Mouse (Mus musculus) forebrain, embryonic 15.5 days (tissue): ENCODE results near the gene Prkg1. TPM values are rescaled to one million over a fixed set of nuclear protein-coding genes. Genes with fewer than 3 reads are reported as not detected.
"Not testable (repeated sequence)": the region's sequence is repeated elsewhere in the genome, so short reads cannot be mapped to it uniquely, and the experiment has no call there.

Experiments
- ATAC-seq: fragments of 200-750 bp; cut with Nextera tagmentation; replicated peaks from 2 replicates; pipeline ENCODE4 v1.8.0; 2017; ENCODE audit warnings: mild to moderate bottlenecking, moderate TSS enrichment, moderate library complexity
- H3K27ac ChIP-seq: fragments of 300-500 bp; sonication (generic); replicated peaks from 2 replicates; pipeline ENCODE4 v1.5.1; 2015; ENCODE audit warnings: mild to moderate bottlenecking, inconsistent platforms
- H3K27me3 ChIP-seq: fragments of 300-500 bp; sonication (generic); 2 replicates; pipeline ENCODE4 v1.6.1; 2015; ENCODE audit warnings: inconsistent platforms
- H3K36me3 ChIP-seq: fragments of 300-500 bp; sonication (generic); 2 replicates; pipeline ENCODE4 v1.6.1; 2015; ENCODE audit warnings: mild to moderate bottlenecking, inconsistent platforms
- H3K4me1 ChIP-seq: fragments of 300-500 bp; sonication (generic); 2 replicates; pipeline ENCODE4 v1.6.1; 2015; ENCODE audit warnings: inconsistent platforms
- H3K4me2 ChIP-seq: fragments of 300-500 bp; sonication (generic); replicated peaks from 2 replicates; pipeline ENCODE4 v1.6.1; 2015; ENCODE audit warnings: mild to moderate bottlenecking, inconsistent platforms
- H3K4me3 ChIP-seq: fragments of 300-500 bp; sonication (generic); 2 replicates; pipeline ENCODE4 v1.5.1; 2015; ENCODE audit warnings: mild to moderate bottlenecking, inconsistent platforms
- H3K9ac ChIP-seq: fragments of 300-500 bp; sonication (generic); replicated peaks from 2 replicates; pipeline ENCODE4 v1.6.1; 2015; ENCODE audit warnings: mild to moderate bottlenecking, inconsistent platforms
- H3K9me3 ChIP-seq: fragments of 300-500 bp; sonication (generic); 2 replicates; pipeline ENCODE4 v1.6.1; 2016; ENCODE audit warnings: inconsistent platforms
- WGBS: fragments of 180-500 bp; shearing (Covaris S2); methylation state at CpG from one replicate; pipeline ENCODE4 v1.1.7; 2015; ENCODE audit warnings: mixed read lengths; 5-methylcytosine and 5-hydroxymethylcytosine counted together
- polyA plus RNA-seq: library from polyadenylated mRNA; unstranded; fragments of >200 nt; fragmentation: Nextera tagmentation; extraction: Ambion mirVana; gene quantifications from 2 replicates; pipeline ENCODE4 v1.2.1, GENCODE M21; 2015

Gene Prkg1
- polyA plus RNA-seq, 1 experiment from 2014 or later = 2.2 TPM

DNA sequence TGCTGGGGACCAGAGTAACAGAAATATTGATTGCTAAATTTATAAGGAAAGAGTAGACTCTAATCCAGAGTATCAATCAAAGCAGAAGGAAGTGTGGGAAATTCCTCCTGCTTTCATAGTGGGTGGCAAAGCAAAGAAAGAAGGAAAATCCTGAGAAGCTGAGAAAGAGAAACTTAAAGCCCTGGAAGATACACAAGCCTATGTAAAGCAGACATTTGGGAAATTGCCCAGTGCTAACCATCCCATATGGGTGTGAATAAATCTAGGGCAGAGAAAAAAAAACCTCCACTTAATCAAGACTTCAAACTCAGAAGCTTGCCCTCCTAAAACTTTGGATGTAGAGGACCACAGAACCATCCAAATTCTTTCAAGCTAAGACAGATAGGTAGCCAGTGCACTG is 532.4 kb downstream of the Prkg1 start:
- no peaks in the 10 kb centered on the region for H3K27me3 ChIP-seq
- H3K4me2 ChIP-seq = no peak overlapping the region
- no peak for ATAC-seq
- no peaks in the 10 kb centered on the region for H3K4me1 ChIP-seq
- H3K27ac ChIP-seq = no peak overlapping the region
- no peak overlapping the region for H3K4me3 ChIP-seq
- no peak overlapping the region for H3K9ac ChIP-seq
- H3K36me3 ChIP-seq = no peaks in the 10 kb centered on the region
- H3K9me3 ChIP-seq = no peaks in the 10 kb centered on the region

DNA sequence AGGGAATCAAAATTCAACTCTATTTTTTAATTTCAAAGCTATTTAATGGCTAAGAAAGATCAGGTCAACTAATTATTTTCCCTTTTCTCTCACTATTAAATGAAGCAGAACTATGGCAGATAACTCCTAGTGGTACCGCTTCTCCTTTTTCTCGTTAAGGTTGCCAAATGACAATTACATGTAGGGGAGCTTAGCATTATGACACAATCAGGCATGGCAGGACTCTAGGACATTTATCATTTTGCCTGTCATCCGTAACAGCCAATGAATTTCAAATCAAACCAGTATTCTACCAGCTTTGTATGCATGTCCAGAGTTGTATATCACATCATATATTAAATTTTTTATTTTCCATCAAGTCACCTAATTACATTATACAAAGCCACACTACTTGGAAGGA is 536.4 kb downstream of the Prkg1 start:
- Histone ChIP-seq H3K9me3 (no peaks in the 10 kb centered on the region), H3K27me3 (no peaks in the 10 kb centered on the region), H3K36me3 (no peaks in the 10 kb centered on the region), H3K4me2 (no peak overlapping the region), H3K4me3 (no peak overlapping the region), H3K9ac (no peak overlapping the region), H3K4me1 (no peaks in the 10 kb centered on the region), H3K27ac (no peak overlapping the region)
- WGBS = 50% methylated on average over 3 of the region's 3 CpGs
- no peak for ATAC-seq

DNA sequence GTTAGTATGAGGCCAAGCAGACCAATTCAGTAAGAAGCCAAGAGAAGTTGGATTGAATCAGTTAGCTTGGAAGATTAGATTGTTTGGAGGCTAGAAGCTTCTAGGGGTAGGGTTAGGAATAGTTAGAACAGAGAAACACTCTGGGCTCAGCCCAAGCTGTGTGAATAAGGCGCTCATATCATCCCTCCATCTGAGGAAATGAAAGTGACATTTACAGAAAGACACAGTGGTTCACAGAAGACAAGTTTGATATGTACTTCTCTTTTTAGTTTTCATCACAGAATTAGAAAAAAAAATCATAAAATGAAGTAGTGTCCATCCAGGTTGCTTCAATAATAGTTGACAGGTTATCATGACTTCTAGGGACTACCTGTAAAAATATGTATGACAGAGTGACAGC is 541.4 kb downstream of the Prkg1 start:
- ATAC-seq = no peak
- Histone ChIP-seq H3K27ac (no peak overlapping the region), H3K9me3 (no peaks in the 10 kb centered on the region), H3K4me1 (no peaks in the 10 kb centered on the region), H3K4me2 (no peak overlapping the region), H3K36me3 (no peaks in the 10 kb centered on the region), H3K4me3 (no peak overlapping the region), H3K9ac (no peak overlapping the region), H3K27me3 (no peaks in the 10 kb centered on the region)
- 97% methylated on average over 1 of the region's 1 CpGs for WGBS

DNA sequence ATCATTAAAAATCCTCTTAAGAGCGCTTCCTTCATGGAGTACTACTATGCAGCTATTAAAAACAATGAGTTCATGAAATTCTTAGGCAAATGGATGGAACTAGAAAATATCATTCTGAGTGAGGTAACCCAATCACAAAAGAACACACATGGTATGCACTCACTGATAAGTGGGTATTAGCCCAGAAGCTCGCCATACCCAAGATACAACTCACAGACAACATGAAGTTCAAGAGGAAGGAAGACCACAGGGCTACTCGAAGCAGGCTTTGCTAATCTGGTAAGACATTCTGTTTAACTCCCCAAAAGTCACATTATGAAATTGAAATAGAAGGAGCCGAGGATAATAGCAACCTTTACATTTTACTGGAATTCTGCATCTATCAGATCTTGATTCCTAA is 545.6 kb downstream of the Prkg1 start:
- H3K27me3 ChIP-seq, H3K9ac ChIP-seq, ATAC-seq, H3K4me2 ChIP-seq, H3K4me1 ChIP-seq, H3K4me3 ChIP-seq, H3K9me3 ChIP-seq, H3K27ac ChIP-seq, H3K36me3 ChIP-seq: not testable (repeated sequence)
- 93% methylated on average over 4 of the region's 4 CpGs for whole genome bisulfite sequencing

DNA sequence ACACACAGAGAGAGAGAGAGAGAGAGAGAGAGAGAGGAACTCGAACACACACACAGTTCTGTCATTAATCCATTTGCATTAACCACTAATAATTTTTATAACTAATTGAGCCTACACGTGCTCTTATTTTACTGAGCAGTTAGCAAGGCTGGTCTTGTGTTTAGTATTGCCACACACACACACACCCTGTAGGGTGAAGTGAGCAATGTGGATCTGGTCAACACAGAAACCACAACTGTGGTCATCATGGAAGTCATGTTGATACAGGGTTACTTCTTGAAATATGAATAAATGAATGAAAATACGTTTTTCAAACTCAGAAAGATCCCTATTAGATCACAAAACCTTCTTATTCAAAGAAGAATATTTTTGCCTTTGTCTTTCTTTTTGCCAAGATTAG is 554.0 kb downstream of the Prkg1 start:
- WGBS = 77% methylated on average over 3 of the region's 3 CpGs
- Histone ChIP-seq H3K27ac (no peak overlapping the region), H3K9ac (no peak overlapping the region), H3K4me3 (no peak overlapping the region), H3K4me1 (no peaks in the 10 kb centered on the region), H3K27me3 (no peaks in the 10 kb centered on the region), H3K9me3 (no peaks in the 10 kb centered on the region), H3K36me3 (no peaks in the 10 kb centered on the region), H3K4me2 (no peak overlapping the region)
- no peak for ATAC-seq

DNA sequence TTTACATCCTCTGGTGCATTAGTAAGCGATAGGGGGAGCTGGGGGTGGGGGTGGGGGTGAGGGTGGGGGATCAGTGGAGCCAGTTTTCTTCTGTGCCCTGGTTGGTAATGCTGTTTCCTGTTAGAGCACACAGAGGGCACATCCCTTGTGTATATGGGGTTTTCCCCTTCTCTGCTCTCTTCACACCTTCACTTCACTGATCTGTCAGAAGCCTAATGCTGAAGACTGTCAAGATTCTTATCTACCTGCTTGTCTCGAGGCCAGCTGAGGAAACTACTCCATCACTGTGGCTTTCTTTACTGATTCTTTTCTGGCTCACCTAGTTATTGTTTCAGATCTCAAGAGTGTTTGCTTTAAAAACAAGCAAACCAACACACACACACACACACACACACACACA is 554.4 kb downstream of the Prkg1 start:
- no peak overlapping the region for H3K4me2 ChIP-seq
- no peak for ATAC-seq
- H3K27ac ChIP-seq = no peak overlapping the region
- no peaks in the 10 kb centered on the region for H3K4me1 ChIP-seq
- WGBS = 43% methylated on average over 2 of the region's 2 CpGs
- H3K27me3 ChIP-seq = no peaks in the 10 kb centered on the region
- no peaks in the 10 kb centered on the region for H3K36me3 ChIP-seq
- no peak overlapping the region for H3K4me3 ChIP-seq
- no peaks in the 10 kb centered on the region for H3K9me3 ChIP-seq
- H3K9ac ChIP-seq = no peak overlapping the region

DNA sequence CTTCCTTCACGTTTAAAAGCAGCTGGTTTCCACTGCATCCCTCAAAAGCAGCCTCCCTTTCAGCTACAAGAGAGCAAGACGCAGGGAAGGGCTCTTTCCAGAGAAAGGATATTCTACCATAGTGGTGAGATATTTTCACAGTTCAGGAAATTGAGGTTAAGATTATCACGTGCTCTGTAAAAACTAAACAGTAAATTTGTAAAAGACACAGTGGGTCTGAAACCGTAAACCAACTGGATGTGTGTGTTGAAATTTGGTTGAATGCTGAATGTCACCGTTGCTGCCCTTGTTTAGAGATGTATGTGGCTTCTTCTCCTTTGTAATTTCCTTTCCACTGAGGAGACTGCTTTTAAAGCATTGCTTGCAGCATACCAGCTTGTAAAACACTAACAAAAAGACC is 565.2 kb downstream of the Prkg1 start:
- no peaks in the 10 kb centered on the region for H3K9me3 ChIP-seq
- no peak overlapping the region for H3K27ac ChIP-seq
- no peaks in the 10 kb centered on the region for H3K36me3 ChIP-seq
- no peak for ATAC-seq
- H3K4me1 ChIP-seq = no peaks in the 10 kb centered on the region
- H3K9ac ChIP-seq = no peak overlapping the region
- no peak overlapping the region for H3K4me3 ChIP-seq
- H3K27me3 ChIP-seq = no peaks in the 10 kb centered on the region
- H3K4me2 ChIP-seq = no peak overlapping the region
- WGBS = 48% methylated on average over 5 of the region's 5 CpGs

DNA sequence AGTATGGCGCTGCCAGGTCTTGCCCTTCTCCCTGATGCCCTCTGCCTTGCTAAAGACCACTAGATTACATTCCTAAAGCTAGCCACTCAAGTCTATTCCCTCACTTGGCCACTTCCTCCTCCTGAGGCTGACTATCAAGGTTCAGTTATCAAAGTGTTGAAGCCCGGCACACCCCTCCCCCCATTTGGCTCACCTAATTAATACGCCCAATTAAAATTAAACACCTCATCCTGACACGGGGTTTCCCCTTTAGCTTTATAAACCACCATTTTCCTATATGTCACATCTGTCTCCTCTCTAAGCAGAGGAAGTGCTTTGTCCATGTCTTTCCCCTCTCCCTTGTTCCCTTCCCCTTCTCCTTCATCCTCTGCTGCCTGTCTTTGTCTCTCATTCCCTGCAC is 566.4 kb downstream of the Prkg1 start:
- no peaks in the 10 kb centered on the region for H3K9me3 ChIP-seq
- ATAC-seq = no peak
- no peaks in the 10 kb centered on the region for H3K4me1 ChIP-seq
- no peak overlapping the region for H3K9ac ChIP-seq
- H3K4me2 ChIP-seq = no peak overlapping the region
- 47% methylated on average over 4 of the region's 4 CpGs for WGBS
- H3K27ac ChIP-seq = no peak overlapping the region
- H3K36me3 ChIP-seq = no peaks in the 10 kb centered on the region
- no peaks in the 10 kb centered on the region for H3K27me3 ChIP-seq
- no peak overlapping the region for H3K4me3 ChIP-seq

DNA sequence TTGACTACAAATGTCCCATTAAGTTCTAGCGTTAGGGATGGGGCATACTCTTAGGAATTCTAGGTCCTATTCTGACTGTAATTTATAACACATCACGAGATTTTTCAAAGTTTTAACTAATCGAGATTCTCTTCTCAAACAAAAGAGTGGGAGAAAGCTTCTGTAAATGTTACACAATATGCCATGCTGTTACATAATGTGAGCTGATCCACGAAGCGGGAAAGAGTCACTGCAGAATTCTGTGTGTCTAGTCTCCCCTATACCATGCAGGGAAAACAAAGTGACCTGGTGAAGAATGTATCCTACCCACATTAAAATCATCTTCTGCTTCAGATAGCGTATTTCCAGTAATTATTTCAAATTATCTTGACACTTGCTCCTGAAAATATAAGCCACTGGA is 567.8 kb downstream of the Prkg1 start:
- Histone ChIP-seq H3K9me3 (no peaks in the 10 kb centered on the region), H3K9ac (no peak overlapping the region), H3K27ac (no peak overlapping the region), H3K36me3 (no peaks in the 10 kb centered on the region), H3K4me1 (no peaks in the 10 kb centered on the region), H3K4me2 (no peak overlapping the region), H3K27me3 (no peaks in the 10 kb centered on the region), H3K4me3 (no peak overlapping the region)
- WGBS = 63% methylated on average over 6 of the region's 6 CpGs
- no peak for ATAC-seq

DNA sequence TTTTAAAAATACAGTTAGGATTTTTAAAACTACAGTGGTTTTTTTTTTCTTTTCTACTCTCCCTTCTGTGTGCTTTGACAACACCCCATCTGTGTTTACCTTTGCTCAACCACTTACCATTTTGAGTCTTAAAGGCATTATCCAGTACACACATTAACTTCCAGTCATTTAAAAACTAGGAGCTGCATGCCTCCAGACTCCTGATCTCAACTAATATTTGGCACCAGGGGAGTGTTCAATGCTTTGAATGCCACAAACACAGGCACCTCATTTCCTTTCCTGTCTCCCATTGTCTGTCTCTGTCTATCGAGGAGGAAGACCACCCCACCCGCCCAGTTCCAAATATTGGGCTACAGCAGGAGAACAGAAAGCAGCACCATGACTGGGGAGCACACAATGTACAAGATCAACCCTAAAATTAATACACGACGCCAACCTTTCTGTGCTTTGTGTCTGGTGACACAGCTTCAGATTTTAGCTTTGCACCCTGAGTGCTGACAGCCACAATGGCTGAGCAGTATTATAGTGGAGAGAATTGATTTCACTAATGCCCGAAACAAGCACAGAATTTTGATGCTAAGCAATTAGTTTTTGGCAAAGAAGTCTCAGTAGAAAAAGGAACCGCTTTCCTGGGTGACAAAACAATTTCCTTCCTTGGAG is 576.1 kb downstream of the Prkg1 start:
- H3K36me3 ChIP-seq = no peaks in the 10 kb centered on the region
- no peaks in the 10 kb centered on the region for H3K9me3 ChIP-seq
- ATAC-seq = peak; percentile 73
- H3K4me2 ChIP-seq = no peak overlapping the region
- WGBS = 49% methylated on average over 6 of the region's 6 CpGs
- H3K9ac ChIP-seq = no peak overlapping the region
- H3K4me1 ChIP-seq = peaks cover 4% of the 10 kb centered on the region
- no peak overlapping the region for H3K4me3 ChIP-seq
- no peaks in the 10 kb centered on the region for H3K27me3 ChIP-seq
- peak overlapping the region; percentile 28; the same call in 1 of the 2 replicates for H3K27ac ChIP-seq

DNA sequence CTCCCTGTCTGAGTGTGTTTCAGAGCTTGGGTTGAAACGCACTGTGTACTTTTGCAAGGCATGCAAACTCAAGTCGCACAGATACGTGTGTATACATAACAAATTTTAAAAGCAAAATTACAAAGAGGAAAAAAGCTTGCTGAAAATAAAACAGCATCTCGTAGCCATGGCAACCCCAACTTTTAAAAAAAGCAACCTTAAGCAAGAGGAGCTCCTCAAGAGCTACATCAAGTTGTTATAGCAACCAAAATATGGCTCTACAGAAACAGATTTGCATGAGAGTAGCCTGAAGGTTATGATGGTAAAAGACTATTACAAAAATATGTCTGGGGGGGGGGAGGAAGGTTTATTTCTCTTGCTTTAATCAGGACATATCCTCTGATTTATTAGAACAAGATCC is 584.1 kb downstream of the Prkg1 start:
- H3K4me3 ChIP-seq = no peak overlapping the region
- no peaks in the 10 kb centered on the region for H3K36me3 ChIP-seq
- no peak overlapping the region for H3K4me2 ChIP-seq
- H3K9ac ChIP-seq = no peak overlapping the region
- WGBS = 77% methylated on average over 4 of the region's 4 CpGs
- H3K27me3 ChIP-seq = no peaks in the 10 kb centered on the region
- 0 out of 2 replicates have a peak, but pooled peaks have one; percentile 51 for ATAC-seq
- no peaks in the 10 kb centered on the region for H3K4me1 ChIP-seq
- no peak overlapping the region for H3K27ac ChIP-seq
- H3K9me3 ChIP-seq = no peaks in the 10 kb centered on the region

DNA sequence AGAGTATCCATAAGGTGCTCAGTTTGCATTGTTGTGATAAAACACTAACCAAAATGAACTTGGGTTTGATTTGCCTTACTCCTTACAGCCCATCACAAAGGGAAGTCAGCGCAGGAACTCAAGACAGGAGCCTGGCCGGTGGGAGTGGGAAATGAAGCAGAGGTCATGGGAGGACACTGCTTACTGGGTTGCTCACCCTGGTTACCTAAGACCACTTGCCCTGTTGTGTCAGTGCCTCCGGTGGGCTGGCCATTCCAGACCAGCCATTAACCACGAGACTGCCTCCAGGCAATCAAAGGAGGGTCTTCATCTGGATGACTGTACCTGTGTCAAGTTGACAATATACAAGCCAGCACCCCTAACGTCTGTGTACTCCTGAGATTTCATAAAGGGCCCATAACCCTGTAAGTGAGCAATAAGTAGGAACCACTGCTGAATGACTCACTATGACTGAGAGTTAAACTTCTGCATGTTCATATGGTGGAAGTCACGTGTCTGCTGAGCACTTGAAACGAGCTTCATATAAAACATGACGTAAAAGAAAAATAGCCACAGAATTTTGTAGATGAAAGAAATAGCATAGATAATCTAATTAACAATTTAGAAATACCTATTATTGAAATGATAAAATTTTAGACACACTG is 587.4 kb downstream of the Prkg1 start:
- no peak overlapping the region for H3K27ac ChIP-seq
- no peaks in the 10 kb centered on the region for H3K27me3 ChIP-seq
- H3K4me3 ChIP-seq = no peak overlapping the region
- no peaks in the 10 kb centered on the region for H3K4me1 ChIP-seq
- no peak overlapping the region for H3K4me2 ChIP-seq
- no peaks in the 10 kb centered on the region for H3K36me3 ChIP-seq
- 87% methylated on average over 8 of the region's 8 CpGs for whole genome bisulfite sequencing
- H3K9me3 ChIP-seq = no peaks in the 10 kb centered on the region
- H3K9ac ChIP-seq = no peak overlapping the region
- ATAC-seq = no peak

DNA sequence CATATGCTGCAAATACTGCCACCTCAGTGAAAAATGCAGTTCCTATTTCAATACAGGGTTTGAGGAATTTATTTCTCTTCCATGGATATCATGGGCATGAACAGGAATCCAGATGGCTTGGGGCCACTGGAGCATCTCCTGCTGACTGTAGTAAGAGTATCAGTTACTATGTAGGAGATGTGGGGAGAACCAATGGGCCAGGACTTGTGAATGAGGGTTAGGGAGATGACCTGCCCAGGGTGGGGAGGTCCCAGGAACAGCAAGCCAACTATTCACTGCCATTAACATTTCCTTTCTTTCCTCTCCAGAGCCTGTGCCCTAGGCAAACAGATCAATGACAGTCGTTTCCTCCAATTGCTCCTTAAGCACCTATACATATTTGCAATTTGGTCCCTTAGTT is 593.8 kb downstream of the Prkg1 start:
- Histone ChIP-seq H3K27me3 (no peaks in the 10 kb centered on the region), H3K4me1 (no peaks in the 10 kb centered on the region), H3K4me2 (no peak overlapping the region), H3K9ac (no peak overlapping the region), H3K9me3 (no peaks in the 10 kb centered on the region), H3K27ac (no peak overlapping the region), H3K4me3 (no peak overlapping the region), H3K36me3 (no peaks in the 10 kb centered on the region)
- 58% methylated on average over 1 of the region's 1 CpGs for WGBS
- no peak for ATAC-seq
